Mouse (Mus musculus) embryonic fibroblast, embryonic 13.5 days (primary cell): ENCODE data around the gene Acsl4.

Source experiments
- CTCF ChIP-seq: IDR thresholded peaks from 2 replicates; pipeline ENCODE4 v1.5.1; 2011; ENCODE audit warnings: mild to moderate bottlenecking, control low read depth, low read length, moderate library complexity, borderline replicate concordance; ENCODE audit not compliant: insufficient read depth
- POLR2A ChIP-seq: IDR thresholded peaks from 2 replicates; pipeline ENCODE4 v1.6.1; 2011; ENCODE audit warnings: low read depth, mild to moderate bottlenecking, control low read depth, low read length, moderate library complexity

DNA sequence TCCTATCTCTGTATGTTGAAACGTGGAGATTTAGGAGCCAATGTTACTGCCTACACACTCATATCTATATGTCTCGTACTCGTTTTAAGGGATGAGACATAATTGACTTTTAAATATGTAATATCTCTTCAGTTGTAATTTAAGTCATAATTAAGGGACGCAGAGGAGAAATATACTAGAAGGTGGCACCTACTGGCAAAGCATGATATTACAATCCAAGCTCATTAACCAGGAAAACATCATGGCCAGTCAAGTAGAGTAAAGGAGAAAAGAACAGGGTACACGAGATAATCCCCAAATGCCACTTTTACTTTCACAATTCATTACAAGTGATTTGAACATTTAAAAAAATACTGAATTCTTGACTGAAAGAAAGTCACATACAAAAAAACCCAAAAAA, 31.9 kb downstream of the Acsl4 start:
- no peak for TF ChIP-seq CTCF
- TF ChIP-seq POLR2A: no peak
